Mouse (Mus musculus): Measurements from ENCODE around the gene Abl1. TPM values are rescaled to one million over a fixed set of nuclear protein-coding genes. Genes with fewer than 3 reads are reported as not detected.

Gene Abl1
- polyA plus RNA-seq, 1 experiment from 2014 or later, result 14.5 TPM

- Histone ChIP-seq H3K27me3 (ENCODE audit: control insufficient read depth, insufficient read depth, low read length) (peaks cover 24% of the 10 kb centered on the region), H3K4me1 (ENCODE audit: control insufficient read depth, insufficient read depth, low read length) (peaks cover 24% of the 10 kb centered on the region), H3K9me3 (ENCODE audit: control insufficient read depth, low read length) (no peaks in the 10 kb centered on the region), H3K4me3 (ENCODE audit: low read depth, low read length) (no peak overlapping the region), H3K36me3 (ENCODE audit: control insufficient read depth, insufficient read depth, low read length) (no peaks in the 10 kb centered on the region), H3K9ac (replicated peaks; ENCODE audit: low read depth, low read length) (no peak overlapping the region), H3K4me2 (ENCODE audit: low read depth, low read length) (no peak overlapping the region), H3K27ac (ENCODE audit: low read depth, low read length) (no peak overlapping the region)
- no peak for ATAC-seq (ENCODE audit: low read depth)
- 25% methylated on average over 6 of the region's 6 CpGs for WGBS
Observed at GRCm38 (mm10) chr2:31847908-31848307, 159.7 kb downstream of the Abl1 start.

GRCm38 (mm10) chr2:31850141-31850540, 162.0 kb downstream of the Abl1 start:
- no peaks in the 10 kb centered on the region for H3K36me3 ChIP-seq (ENCODE audit: control insufficient read depth, insufficient read depth, low read length)
- H3K4me3 ChIP-seq (ENCODE audit: low read depth, low read length), result no peak overlapping the region
- WGBS, result 49% methylated on average over 12 of the region's 12 CpGs
- no peak overlapping the region for H3K27ac ChIP-seq (ENCODE audit: low read depth, low read length)
- H3K4me2 ChIP-seq (ENCODE audit: low read depth, low read length), result no peak overlapping the region
- ATAC-seq (ENCODE audit: low read depth), result no peak
- peaks cover 16% of the 10 kb centered on the region for H3K27me3 ChIP-seq (ENCODE audit: control insufficient read depth, insufficient read depth, low read length)
- H3K4me1 ChIP-seq (ENCODE audit: control insufficient read depth, insufficient read depth, low read length), result peaks cover 21% of the 10 kb centered on the region
- no peaks in the 10 kb centered on the region for H3K9me3 ChIP-seq (ENCODE audit: control insufficient read depth, low read length)
- H3K9ac ChIP-seq (replicated peaks; ENCODE audit: low read depth, low read length), result no peak overlapping the region

Other genes with a start within 250 kb of the Abl1 start
- 6.8 and 7.3 TPM in 2 replicates for gene Ass1, start 218.2 kb upstream of the Abl1 start, polyA plus RNA-seq (2014; fragmentation: Nextera tagmentation; extraction: Ambion mirVana)
- 47.8 and 56.6 TPM in 2 replicates for gene Fubp3, start 115.7 kb upstream of the Abl1 start, polyA plus RNA-seq (2014; fragmentation: Nextera tagmentation; extraction: Ambion mirVana)
- 1.1 and 16.6 TPM in 2 replicates for gene Prdm12, start 48.3 kb upstream of the Abl1 start, polyA plus RNA-seq (2014; fragmentation: Nextera tagmentation; extraction: Ambion mirVana)
- gene Exosc2, start 17.7 kb upstream of the Abl1 start, polyA plus RNA-seq (2014; fragmentation: Nextera tagmentation; extraction: Ambion mirVana), result 30.4 and 35.9 TPM in 2 replicates
- gene Qrfp, start 122.2 kb downstream of the Abl1 start, polyA plus RNA-seq (2014; fragmentation: Nextera tagmentation; extraction: Ambion mirVana), result 0.09 TPM in 1 of 2 replicates, not detected in the other
- 3.8 and 4.3 TPM in 2 replicates for gene Fibcd1, start 157.6 kb downstream of the Abl1 start, polyA plus RNA-seq (2014; fragmentation: Nextera tagmentation; extraction: Ambion mirVana)
- gene Lamc3, start 198.9 kb downstream of the Abl1 start, polyA plus RNA-seq (2014; fragmentation: Nextera tagmentation; extraction: Ambion mirVana), result 0.60 and 4.9 TPM in 2 replicates